Mouse (Mus musculus) embryonic fibroblast, embryonic 13.5 days (primary cell): ENCODE data around the gene Slc39a7.
"Not testable (repeated sequence)": the region's sequence is repeated elsewhere in the genome, so short reads cannot be mapped to it uniquely, and the experiment has no call there.

Source experiments
- CTCF ChIP-seq: IDR thresholded peaks from 2 replicates; pipeline ENCODE4 v1.5.1; 2011; ENCODE audit warnings: mild to moderate bottlenecking, control low read depth, low read length, moderate library complexity, borderline replicate concordance; ENCODE audit not compliant: insufficient read depth
- POLR2A ChIP-seq: IDR thresholded peaks from 2 replicates; pipeline ENCODE4 v1.6.1; 2011; ENCODE audit warnings: low read depth, mild to moderate bottlenecking, control low read depth, low read length, moderate library complexity

DNA sequence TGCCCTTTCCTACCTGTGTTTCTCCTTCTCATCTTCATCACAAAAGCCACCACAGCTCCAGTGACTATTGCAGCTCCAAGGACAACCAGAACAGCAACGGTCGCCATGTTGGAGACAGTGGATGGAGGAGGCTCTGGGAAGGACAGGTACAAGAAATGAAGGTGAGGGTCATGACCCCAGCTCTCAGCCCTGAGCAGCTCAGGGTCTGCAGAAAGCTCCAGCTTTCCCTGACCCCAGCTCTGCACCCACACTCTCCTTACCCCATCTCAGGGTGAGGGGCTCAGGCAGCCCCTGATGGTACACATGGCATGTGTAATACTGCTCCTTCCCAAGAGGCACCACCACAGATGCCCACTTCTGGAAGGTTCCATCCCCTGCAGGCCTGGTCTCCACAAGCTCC, 34.5 kb downstream of the Slc39a7 start:
- not testable (repeated sequence) for TF ChIP-seq POLR2A, CTCF
